Mouse (Mus musculus): ENCODE measurements around the gene Pip5k1b. TPM values are rescaled to one million over a fixed set of nuclear protein-coding genes. Genes with fewer than 3 reads are reported as not detected.

The Pip5k1b gene
- polyA plus RNA-seq, 1 experiment = 36.3 TPM

- no peak for DNase-seq
- Histone ChIP-seq H3K4me3 (replicated peaks; ENCODE audit: insufficient read depth, low read depth, low read length) (no peak overlapping the region), H3K27ac (ENCODE audit: insufficient read depth, low read length) (no peak overlapping the region), H3K27me3 (ENCODE audit: control insufficient read depth, insufficient read depth, low read length) (no peaks in the 10 kb centered on the region), H3K4me1 (ENCODE audit: control insufficient read depth, insufficient read depth, low read length) (peaks cover 16% of the 10 kb centered on the region)
- TF ChIP-seq CTCF (IDR thresholded peaks at IDR 0.05; ENCODE audit: borderline replicate concordance, insufficient read depth, low read depth, low read length) (no peak), POLR2A (IDR thresholded peaks at IDR 0.05; ENCODE audit: borderline replicate concordance, insufficient read depth, low read length) (no peak)
- WGBS = 65% methylated on average over 10 of the region's 10 CpGs
Observed at GRCm38 (mm10) chr19:24318172-24318571, 237.5 kb downstream of the Pip5k1b start.

- peaks cover 16% of the 10 kb centered on the region for H3K4me1 ChIP-seq (ENCODE audit: control insufficient read depth, insufficient read depth, low read length)
- H3K27ac ChIP-seq (ENCODE audit: insufficient read depth, low read length) = no peak overlapping the region
- H3K27me3 ChIP-seq (ENCODE audit: control insufficient read depth, insufficient read depth, low read length) = no peaks in the 10 kb centered on the region
- no peak for TF ChIP-seq CTCF (IDR thresholded peaks at IDR 0.05; ENCODE audit: borderline replicate concordance, insufficient read depth, low read depth, low read length)
- TF ChIP-seq POLR2A (IDR thresholded peaks at IDR 0.05; ENCODE audit: borderline replicate concordance, insufficient read depth, low read length) = no peak
- H3K4me3 ChIP-seq (replicated peaks; ENCODE audit: insufficient read depth, low read depth, low read length) = no peak overlapping the region
- WGBS = 45% methylated on average over 2 of the region's 2 CpGs
- no peak for DNase-seq
Observed at GRCm38 (mm10) chr19:24317731-24318130, 237.9 kb downstream of the Pip5k1b start.

GRCm38 (mm10) chr19:24317038-24317591 is 238.6 kb downstream of the Pip5k1b start:
- Histone ChIP-seq H3K27me3 (ENCODE audit: control insufficient read depth, insufficient read depth, low read length) (no peaks in the 10 kb centered on the region), H3K27ac (ENCODE audit: insufficient read depth, low read length) (no peak overlapping the region), H3K4me1 (ENCODE audit: control insufficient read depth, insufficient read depth, low read length) (peaks cover 16% of the 10 kb centered on the region), H3K4me3 (replicated peaks; ENCODE audit: insufficient read depth, low read depth, low read length) (no peak overlapping the region)
- 46% methylated on average over 15 of the region's 15 CpGs for WGBS
- DNase-seq = peak in 1 of 2 experiments; percentile 30
- TF ChIP-seq CTCF (IDR thresholded peaks at IDR 0.05; ENCODE audit: borderline replicate concordance, insufficient read depth, low read depth, low read length) = no peak
- no peak for TF ChIP-seq POLR2A (IDR thresholded peaks at IDR 0.05; ENCODE audit: borderline replicate concordance, insufficient read depth, low read length)

- Histone ChIP-seq H3K4me3 (replicated peaks; ENCODE audit: insufficient read depth, low read depth, low read length) (no peak overlapping the region), H3K27ac (ENCODE audit: insufficient read depth, low read length) (no peak overlapping the region), H3K4me1 (ENCODE audit: control insufficient read depth, insufficient read depth, low read length) (peaks cover 16% of the 10 kb centered on the region), H3K27me3 (ENCODE audit: control insufficient read depth, insufficient read depth, low read length) (no peaks in the 10 kb centered on the region)
- TF ChIP-seq CTCF (IDR thresholded peaks at IDR 0.05; ENCODE audit: borderline replicate concordance, insufficient read depth, low read depth, low read length) (no peak), POLR2A (IDR thresholded peaks at IDR 0.05; ENCODE audit: borderline replicate concordance, insufficient read depth, low read length) (no peak)
- WGBS = 84% methylated on average over 9 of the region's 9 CpGs
- no peak for DNase-seq
Observed at GRCm38 (mm10) chr19:24316060-24316725, 239.5 kb downstream of the Pip5k1b start.

- Histone ChIP-seq H3K27me3 (ENCODE audit: control insufficient read depth, insufficient read depth, low read length) (no peaks in the 10 kb centered on the region), H3K27ac (ENCODE audit: insufficient read depth, low read length) (no peak overlapping the region), H3K4me1 (ENCODE audit: control insufficient read depth, insufficient read depth, low read length) (peaks cover 16% of the 10 kb centered on the region), H3K4me3 (replicated peaks; ENCODE audit: insufficient read depth, low read depth, low read length) (no peak overlapping the region)
- WGBS = 85% methylated on average over 4 of the region's 4 CpGs
- TF ChIP-seq POLR2A (IDR thresholded peaks at IDR 0.05; ENCODE audit: borderline replicate concordance, insufficient read depth, low read length) (no peak), CTCF (IDR thresholded peaks at IDR 0.05; ENCODE audit: borderline replicate concordance, insufficient read depth, low read depth, low read length) (no peak)
- no peak for DNase-seq
Observed at GRCm38 (mm10) chr19:24315234-24315633, 240.4 kb downstream of the Pip5k1b start.

GRCm38 (mm10) chr19:24314676-24315075 is 241.0 kb downstream of the Pip5k1b start:
- H3K4me1 ChIP-seq (ENCODE audit: control insufficient read depth, insufficient read depth, low read length) = peaks cover 16% of the 10 kb centered on the region
- DNase-seq = peak; percentile 61 to 66
- H3K4me3 ChIP-seq (replicated peaks; ENCODE audit: insufficient read depth, low read depth, low read length) = no peak overlapping the region
- TF ChIP-seq POLR2A (IDR thresholded peaks at IDR 0.05; ENCODE audit: borderline replicate concordance, insufficient read depth, low read length) (no peak), CTCF (IDR thresholded peaks at IDR 0.05; ENCODE audit: borderline replicate concordance, insufficient read depth, low read depth, low read length) (no peak)
- no peaks in the 10 kb centered on the region for H3K27me3 ChIP-seq (ENCODE audit: control insufficient read depth, insufficient read depth, low read length)
- WGBS = 37% methylated on average over 11 of the region's 11 CpGs
- H3K27ac ChIP-seq (ENCODE audit: insufficient read depth, low read length) = no peak overlapping the region

- WGBS = 21% methylated on average over 12 of the region's 12 CpGs
- no peak overlapping the region for H3K4me3 ChIP-seq (replicated peaks; ENCODE audit: insufficient read depth, low read depth, low read length)
- TF ChIP-seq POLR2A (IDR thresholded peaks at IDR 0.05; ENCODE audit: borderline replicate concordance, insufficient read depth, low read length) (no peak), CTCF (IDR thresholded peaks at IDR 0.05; ENCODE audit: borderline replicate concordance, insufficient read depth, low read depth, low read length) (no peak)
- H3K27ac ChIP-seq (ENCODE audit: insufficient read depth, low read length) = peak overlapping the region; percentile 59; the same call in 1 of the 2 replicates
- H3K4me1 ChIP-seq (ENCODE audit: control insufficient read depth, insufficient read depth, low read length) = peaks cover 22% of the 10 kb centered on the region
- DNase-seq = peak; percentile 40 to 66
- no peaks in the 10 kb centered on the region for H3K27me3 ChIP-seq (ENCODE audit: control insufficient read depth, insufficient read depth, low read length)
Observed at GRCm38 (mm10) chr19:24312556-24313342, 242.9 kb downstream of the Pip5k1b start.

Measured in cerebellum, adult 2 months (tissue).